Mouse (Mus musculus): Measurements from ENCODE around the gene Eapp. TPM values are rescaled to one million over a fixed set of nuclear protein-coding genes. Genes with fewer than 3 reads are reported as not detected.
A peak's percentile ranks its signal among the peaks of the same experiment; 100 is the strongest.
"Not testable (repeated sequence)": the region's sequence is repeated elsewhere in the genome, so short reads cannot be mapped to it uniquely, and the experiment has no call there.

Eapp gene
- polyA plus RNA-seq, 1 experiment from 2014 or later, result 59.9 TPM

- H3K27me3 ChIP-seq (ENCODE audit: control insufficient read depth, insufficient read depth, low read length); H3K4me2 ChIP-seq (replicated peaks; ENCODE audit: low read depth, low read length); H3K4me3 ChIP-seq (ENCODE audit: low read length); H3K9me3 ChIP-seq (ENCODE audit: control insufficient read depth, low read length); H3K36me3 ChIP-seq (ENCODE audit: control insufficient read depth, insufficient read depth, low read length); H3K9ac ChIP-seq (ENCODE audit: low read depth, low read length); H3K4me1 ChIP-seq (ENCODE audit: control insufficient read depth, insufficient read depth, low read length); H3K27ac ChIP-seq (ENCODE audit: low read depth, low read length): not testable (repeated sequence)
- ATAC-seq (ENCODE audit: low FRiP score, low TSS enrichment), result peak; percentile 64
- 0% methylated on average over 4 of the region's 48 CpGs for WGBS
Observed at GRCm38 (mm10) chr12:54713822-54714626, 18.3 kb upstream of the Eapp start.

- WGBS, result 2% methylated on average over 3 of the region's 8 CpGs
- H3K27ac ChIP-seq (ENCODE audit: low read depth, low read length); H3K36me3 ChIP-seq (ENCODE audit: control insufficient read depth, insufficient read depth, low read length); H3K9ac ChIP-seq (ENCODE audit: low read depth, low read length); H3K27me3 ChIP-seq (ENCODE audit: control insufficient read depth, insufficient read depth, low read length); H3K4me2 ChIP-seq (replicated peaks; ENCODE audit: low read depth, low read length); H3K9me3 ChIP-seq (ENCODE audit: control insufficient read depth, low read length); H3K4me3 ChIP-seq (ENCODE audit: low read length); H3K4me1 ChIP-seq (ENCODE audit: control insufficient read depth, insufficient read depth, low read length): not testable (repeated sequence)
- ATAC-seq (ENCODE audit: low FRiP score, low TSS enrichment), result peak; percentile 87
Observed at GRCm38 (mm10) chr12:54710494-54710879, 14.8 kb upstream of the Eapp start.

GRCm38 (mm10) chr12:54709691-54710493, 14.2 kb upstream of the Eapp start:
- not testable (repeated sequence) for H3K27ac ChIP-seq (ENCODE audit: low read depth, low read length); H3K27me3 ChIP-seq (ENCODE audit: control insufficient read depth, insufficient read depth, low read length); H3K4me2 ChIP-seq (replicated peaks; ENCODE audit: low read depth, low read length); H3K36me3 ChIP-seq (ENCODE audit: control insufficient read depth, insufficient read depth, low read length); H3K9ac ChIP-seq (ENCODE audit: low read depth, low read length); H3K4me1 ChIP-seq (ENCODE audit: control insufficient read depth, insufficient read depth, low read length); H3K9me3 ChIP-seq (ENCODE audit: control insufficient read depth, low read length); H3K4me3 ChIP-seq (ENCODE audit: low read length)
- WGBS, result 0% methylated on average over 5 of the region's 44 CpGs
- peak; percentile 54 for ATAC-seq (ENCODE audit: low FRiP score, low TSS enrichment)

GRCm38 (mm10) chr12:54699394-54699793, 3.7 kb upstream of the Eapp start:
- no peak overlapping the region for H3K4me2 ChIP-seq (replicated peaks; ENCODE audit: low read depth, low read length)
- ATAC-seq (ENCODE audit: low FRiP score, low TSS enrichment), result no peak
- no peaks in the 10 kb centered on the region for H3K9me3 ChIP-seq (ENCODE audit: control insufficient read depth, low read length)
- H3K4me1 ChIP-seq (ENCODE audit: control insufficient read depth, insufficient read depth, low read length), result no peaks in the 10 kb centered on the region
- H3K4me3 ChIP-seq (ENCODE audit: low read length), result no peak overlapping the region
- H3K36me3 ChIP-seq (ENCODE audit: control insufficient read depth, insufficient read depth, low read length), result no peaks in the 10 kb centered on the region
- WGBS, result 65% methylated on average over 7 of the region's 7 CpGs
- no peak overlapping the region for H3K9ac ChIP-seq (ENCODE audit: low read depth, low read length)
- H3K27me3 ChIP-seq (ENCODE audit: control insufficient read depth, insufficient read depth, low read length), result no peaks in the 10 kb centered on the region
- H3K27ac ChIP-seq (ENCODE audit: low read depth, low read length), result no peak overlapping the region

- no peaks in the 10 kb centered on the region; the same call in 1 of the 2 replicates for H3K36me3 ChIP-seq (ENCODE audit: control insufficient read depth, insufficient read depth, low read length)
- no peaks in the 10 kb centered on the region for H3K4me1 ChIP-seq (ENCODE audit: control insufficient read depth, insufficient read depth, low read length)
- no peak overlapping the region for H3K4me2 ChIP-seq (replicated peaks; ENCODE audit: low read depth, low read length)
- no peak for ATAC-seq (ENCODE audit: low FRiP score, low TSS enrichment)
- no peak overlapping the region for H3K4me3 ChIP-seq (ENCODE audit: low read length)
- H3K27ac ChIP-seq (ENCODE audit: low read depth, low read length), result no peak overlapping the region
- WGBS, result 39% methylated on average over 6 of the region's 6 CpGs
- no peaks in the 10 kb centered on the region for H3K27me3 ChIP-seq (ENCODE audit: control insufficient read depth, insufficient read depth, low read length)
- H3K9ac ChIP-seq (ENCODE audit: low read depth, low read length), result no peak overlapping the region
- no peaks in the 10 kb centered on the region for H3K9me3 ChIP-seq (ENCODE audit: control insufficient read depth, low read length)
Observed at GRCm38 (mm10) chr12:54697791-54698250, 2.1 kb upstream of the Eapp start.

- Histone ChIP-seq H3K9ac (ENCODE audit: low read depth, low read length) (no peak overlapping the region), H3K27ac (ENCODE audit: low read depth, low read length) (no peak overlapping the region), H3K27me3 (ENCODE audit: control insufficient read depth, insufficient read depth, low read length) (no peaks in the 10 kb centered on the region), H3K9me3 (ENCODE audit: control insufficient read depth, low read length) (no peaks in the 10 kb centered on the region), H3K4me2 (replicated peaks; ENCODE audit: low read depth, low read length) (no peak overlapping the region), H3K4me3 (ENCODE audit: low read length) (no peak overlapping the region), H3K36me3 (ENCODE audit: control insufficient read depth, insufficient read depth, low read length) (peaks cover 4% of the 10 kb centered on the region; the same call in 1 of the 2 replicates), H3K4me1 (ENCODE audit: control insufficient read depth, insufficient read depth, low read length) (no peaks in the 10 kb centered on the region)
- WGBS, result 11% methylated on average over 7 of the region's 7 CpGs
- peak; percentile 51 for ATAC-seq (ENCODE audit: low FRiP score, low TSS enrichment)
Observed at GRCm38 (mm10) chr12:54697003-54697597, 1.4 kb upstream of the Eapp start.

- Histone ChIP-seq H3K27me3 (ENCODE audit: control insufficient read depth, insufficient read depth, low read length) (no peaks in the 10 kb centered on the region), H3K9me3 (ENCODE audit: control insufficient read depth, low read length) (no peaks in the 10 kb centered on the region), H3K36me3 (ENCODE audit: control insufficient read depth, insufficient read depth, low read length) (peaks cover 4% of the 10 kb centered on the region; the same call in 1 of the 2 replicates), H3K9ac (ENCODE audit: low read depth, low read length) (peak overlapping the region; percentile 76; the same call in 1 of the 2 replicates), H3K4me1 (ENCODE audit: control insufficient read depth, insufficient read depth, low read length) (no peaks in the 10 kb centered on the region), H3K27ac (ENCODE audit: low read depth, low read length) (peak overlapping the region; percentile 89), H3K4me2 (replicated peaks; ENCODE audit: low read depth, low read length) (peak overlapping the region; percentile 64), H3K4me3 (ENCODE audit: low read length) (peak overlapping the region; percentile 85)
- WGBS, result under 1% methylated on average over 32 of the region's 32 CpGs
- peak; percentile 91 for ATAC-seq (ENCODE audit: low FRiP score, low TSS enrichment)
Observed at GRCm38 (mm10) chr12:54696242-54697002, 725 bp upstream of the Eapp start.

GRCm38 (mm10) chr12:54694847-54695510, 718 bp downstream of the Eapp start:
- H3K27ac ChIP-seq (ENCODE audit: low read depth, low read length), result peak overlapping the region; percentile 89
- peak overlapping the region; percentile 85 for H3K4me3 ChIP-seq (ENCODE audit: low read length)
- peaks cover 10% of the 10 kb centered on the region; the same call in 1 of the 2 replicates for H3K36me3 ChIP-seq (ENCODE audit: control insufficient read depth, insufficient read depth, low read length)
- H3K4me2 ChIP-seq (replicated peaks; ENCODE audit: low read depth, low read length), result peak overlapping the region; percentile 64
- peak overlapping the region; percentile 76 for H3K9ac ChIP-seq (ENCODE audit: low read depth, low read length)
- no peak for ATAC-seq (ENCODE audit: low FRiP score, low TSS enrichment)
- WGBS, result 43% methylated on average over 12 of the region's 12 CpGs
- no peaks in the 10 kb centered on the region for H3K27me3 ChIP-seq (ENCODE audit: control insufficient read depth, insufficient read depth, low read length)
- no peaks in the 10 kb centered on the region for H3K9me3 ChIP-seq (ENCODE audit: control insufficient read depth, low read length)
- no peaks in the 10 kb centered on the region for H3K4me1 ChIP-seq (ENCODE audit: control insufficient read depth, insufficient read depth, low read length)
